Mouse (Mus musculus) lung, postnatal 36 days (tissue): ENCODE results near the gene Gnat1.

ENCODE experiments used
- DNase-seq: peaks from one replicate; pipeline ENCODE4 v3.0.0; 2022; ENCODE audit warnings: mixed read lengths

Gnat1 gene

GRCm38 (mm10) chr9:107644495-107645152 is 34.9 kb downstream of the Gnat1 start:
- peak; percentile 93 for DNase-seq

GRCm38 (mm10) chr9:107643544-107644214 is 35.8 kb downstream of the Gnat1 start:
- DNase-seq = no peak

- DNase-seq = no peak
These were observed 37.8 kb downstream of the Gnat1 start for GRCm38 (mm10) chr9:107641666-107642065.

- DNase-seq = peak; percentile 65
These were observed 39.2 kb downstream of the Gnat1 start for GRCm38 (mm10) chr9:107640257-107640772.

DNA sequence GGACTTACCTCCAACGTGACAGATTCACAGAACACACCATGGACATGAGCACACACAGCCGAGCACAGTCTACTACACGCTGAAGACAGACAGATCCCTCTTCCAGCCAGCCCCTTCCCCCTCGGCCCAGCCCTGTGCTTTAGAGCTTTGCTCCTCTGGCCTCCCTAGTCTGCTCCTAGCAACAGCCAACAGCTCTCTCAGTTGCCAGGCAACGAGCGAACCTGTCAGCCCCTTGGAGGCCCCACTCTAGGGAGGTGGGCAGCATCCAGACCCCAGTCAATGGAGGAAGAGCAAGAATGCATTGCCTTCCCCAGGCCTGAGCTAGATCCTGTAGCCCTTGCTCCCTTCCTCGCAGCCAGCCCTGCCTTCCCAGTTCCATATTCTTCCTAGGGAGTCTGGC is 42.4 kb downstream of the Gnat1 start:
- DNase-seq = no peak

- peak; percentile 98 for DNase-seq
These were observed 44.1 kb downstream of the Gnat1 start, which contains the start of gene Gnai2 for GRCm38 (mm10) chr9:107635279-107636028. Gnai2 (minus strand) TSS chr9:107635367.

- no peak for DNase-seq
These were observed 44.9 kb downstream of the Gnat1 start for GRCm38 (mm10) chr9:107634406-107635278.

- DNase-seq = peak; percentile 40
These were observed 45.7 kb downstream of the Gnat1 start for GRCm38 (mm10) chr9:107633661-107634405.

DNA sequence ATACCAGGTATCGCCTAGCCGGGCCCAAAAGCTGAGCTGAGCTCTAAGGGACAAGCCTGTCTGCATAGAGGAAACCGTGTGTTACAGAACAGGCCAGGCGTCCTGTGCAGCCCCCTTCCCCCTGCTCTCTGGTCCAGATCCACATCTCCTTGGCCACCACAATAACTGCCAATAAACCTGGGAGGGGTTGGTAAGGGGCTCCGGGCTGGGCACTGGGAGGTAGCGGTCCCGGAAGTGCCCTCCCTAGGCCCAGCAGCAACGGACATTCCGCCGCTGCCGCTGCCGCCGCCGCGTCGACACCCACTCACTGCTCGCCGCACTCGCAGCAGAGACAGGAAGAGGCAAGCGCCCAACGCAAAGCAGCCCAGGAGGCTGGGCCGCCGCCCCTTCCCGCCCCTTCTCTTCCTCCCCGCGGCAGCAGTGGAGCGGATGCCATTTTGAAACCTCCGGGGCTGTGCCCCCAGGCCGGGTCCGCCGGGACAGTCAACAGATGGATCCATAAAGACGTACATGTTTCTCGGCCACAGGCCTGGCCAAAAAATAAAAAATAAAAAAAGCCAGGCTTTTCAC is 46.3 kb downstream of the Gnat1 start:
- peak; percentile 93 for DNase-seq

- DNase-seq = peak; percentile 85
These were observed 47.0 kb downstream of the Gnat1 start for GRCm38 (mm10) chr9:107632478-107632877.

DNA sequence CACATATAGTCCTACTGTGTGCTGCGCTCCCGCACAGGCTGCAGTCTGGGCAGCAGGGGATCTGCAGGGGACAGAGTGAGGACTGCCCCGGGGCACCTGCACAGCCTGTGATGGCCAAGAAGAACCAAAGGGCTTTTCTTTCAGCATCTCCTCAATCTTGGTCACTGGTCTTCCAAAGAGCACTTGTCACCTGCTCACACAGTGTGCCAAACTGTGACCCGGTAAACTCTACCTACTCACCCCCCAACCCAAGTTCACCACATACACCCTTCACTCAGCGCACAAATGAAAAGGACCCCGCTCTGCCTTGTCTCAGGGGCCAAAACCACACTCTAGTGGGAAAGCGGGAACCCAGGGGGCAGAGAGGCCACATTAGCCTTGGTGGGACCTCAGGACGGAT is 47.7 kb downstream of the Gnat1 start:
- no peak for DNase-seq

DNA sequence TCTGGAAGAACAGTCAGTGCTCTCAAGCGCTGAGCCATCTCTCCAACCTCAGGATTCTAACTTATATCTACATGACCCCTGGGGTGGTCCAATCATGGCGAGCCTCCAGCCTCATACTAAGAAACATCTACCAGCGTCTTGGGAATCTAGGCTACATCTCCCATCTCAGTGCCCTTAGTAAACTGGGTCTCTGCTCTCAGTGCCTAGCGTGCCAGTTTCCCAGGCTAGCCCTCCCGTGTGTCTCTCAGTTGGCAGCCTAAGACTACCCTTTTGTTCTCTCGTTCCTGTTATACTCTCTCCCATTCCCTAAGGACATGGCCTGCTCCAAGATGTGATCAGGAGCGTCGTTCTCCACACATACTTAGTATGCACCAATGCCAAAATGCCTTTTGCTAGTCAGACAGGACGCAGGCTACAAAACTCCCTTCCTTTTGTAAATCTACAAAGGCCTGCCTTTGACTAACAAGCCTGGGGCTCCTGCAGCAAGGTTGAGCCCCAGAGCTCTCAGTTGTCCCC is 48.1 kb downstream of the Gnat1 start:
- DNase-seq = no peak

- DNase-seq = no peak
These were observed 48.9 kb downstream of the Gnat1 start for GRCm38 (mm10) chr9:107630576-107630975.

DNA sequence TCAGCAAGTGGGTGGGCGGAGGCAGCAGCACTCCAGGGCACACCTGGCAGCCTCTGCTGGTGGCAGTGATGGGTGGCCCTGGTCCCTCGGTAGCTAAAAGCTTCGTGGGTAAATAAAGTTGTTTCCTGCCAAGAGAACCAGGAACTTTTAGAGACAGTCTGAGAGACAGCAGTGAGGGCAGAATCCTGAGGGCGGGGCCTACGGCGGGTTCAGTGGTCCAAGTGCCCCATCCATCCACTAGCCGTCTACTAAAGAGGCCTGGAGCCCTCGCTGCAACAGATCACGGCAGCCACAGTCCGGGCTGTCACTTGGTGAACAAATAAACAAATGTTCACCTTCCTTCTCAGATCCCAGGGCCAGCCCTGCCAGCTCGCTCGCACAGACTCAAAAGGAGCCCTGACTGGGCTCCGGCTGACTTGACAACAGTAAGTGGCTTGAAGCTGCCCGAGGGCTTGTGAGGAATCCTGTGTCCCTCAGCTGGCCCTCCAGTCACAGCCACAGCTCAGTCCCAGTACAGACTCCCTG is 49.5 kb downstream of the Gnat1 start:
- peak; percentile 37 for DNase-seq

- no peak for DNase-seq
These were observed 50.1 kb downstream of the Gnat1 start for GRCm38 (mm10) chr9:107629411-107629730.

DNA sequence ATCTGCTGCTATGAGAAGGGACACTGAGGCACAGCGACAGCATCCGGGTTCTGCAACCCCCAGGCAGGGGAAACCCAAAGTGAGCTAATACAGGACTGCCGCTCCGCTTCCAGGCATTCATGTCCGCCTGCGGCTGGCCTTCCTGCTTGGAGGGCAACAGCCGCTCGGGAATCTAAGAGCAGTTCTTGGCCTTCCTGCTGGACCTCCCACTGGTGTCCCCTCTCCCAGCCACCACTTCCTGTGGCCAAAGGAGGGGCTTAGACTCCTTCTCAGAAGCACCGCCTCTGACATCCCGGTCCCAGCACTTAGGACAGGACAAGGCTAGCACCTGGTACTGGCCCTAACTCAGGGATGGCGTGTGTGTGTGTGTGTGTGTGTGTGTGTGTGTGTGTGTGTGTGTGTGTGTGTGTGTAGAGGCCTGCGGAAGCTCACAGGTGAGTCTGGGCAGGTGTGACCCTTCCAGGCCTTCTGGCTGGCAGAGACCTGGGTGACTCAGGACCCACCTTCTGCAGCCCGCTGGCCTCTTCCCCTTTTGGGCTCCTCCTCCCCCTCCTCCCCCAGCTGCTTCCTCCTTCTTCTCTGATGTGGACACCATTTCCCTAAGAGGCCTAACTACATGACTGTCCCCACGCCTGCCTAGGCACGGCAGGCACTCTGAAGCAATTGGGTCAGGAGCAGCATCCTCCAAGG is 50.6 kb downstream of the Gnat1 start:
- DNase-seq = peak; percentile 79

DNA sequence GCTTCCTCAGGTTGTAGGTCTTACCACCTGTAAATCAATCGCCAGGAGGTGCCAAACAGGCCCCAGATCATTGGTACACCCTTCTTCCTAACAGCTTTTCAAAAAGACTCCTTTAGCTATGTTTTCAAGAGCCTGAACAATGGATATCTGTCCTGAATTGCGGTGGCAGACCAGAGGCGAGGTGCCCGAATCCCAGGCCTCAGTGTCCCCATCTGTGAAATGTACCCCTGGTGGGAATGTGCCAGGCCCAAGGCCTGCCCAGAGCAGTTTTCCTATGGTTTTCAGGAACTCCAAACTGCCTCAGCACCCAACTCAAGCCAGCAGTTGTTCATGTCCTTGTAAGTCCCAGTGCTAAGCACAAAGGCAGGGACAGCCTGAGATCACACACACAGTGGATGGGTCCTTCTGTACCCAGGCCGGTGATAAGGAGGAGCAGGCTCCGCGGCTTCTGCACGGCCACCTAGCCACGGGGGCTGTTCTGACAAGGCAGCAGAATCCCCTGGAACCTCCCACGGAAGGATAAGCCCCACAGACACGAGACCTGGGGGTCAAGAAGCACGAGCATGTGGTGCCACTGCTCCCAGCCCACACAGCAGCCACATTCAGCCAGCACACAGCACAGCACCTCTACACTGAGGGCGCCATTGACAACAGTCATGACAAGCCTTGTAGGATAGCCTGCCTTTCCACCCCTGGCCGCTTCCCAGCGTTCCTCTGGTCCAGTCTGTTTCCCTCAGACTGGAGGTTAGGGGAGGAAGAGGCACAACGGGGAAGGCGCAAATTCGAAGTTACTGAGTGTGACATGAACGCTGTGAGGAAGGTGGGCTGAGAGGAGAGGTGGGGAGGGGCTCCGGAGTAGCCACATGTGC is 51.9 kb downstream of the Gnat1 start:
- DNase-seq = no peak

DNA sequence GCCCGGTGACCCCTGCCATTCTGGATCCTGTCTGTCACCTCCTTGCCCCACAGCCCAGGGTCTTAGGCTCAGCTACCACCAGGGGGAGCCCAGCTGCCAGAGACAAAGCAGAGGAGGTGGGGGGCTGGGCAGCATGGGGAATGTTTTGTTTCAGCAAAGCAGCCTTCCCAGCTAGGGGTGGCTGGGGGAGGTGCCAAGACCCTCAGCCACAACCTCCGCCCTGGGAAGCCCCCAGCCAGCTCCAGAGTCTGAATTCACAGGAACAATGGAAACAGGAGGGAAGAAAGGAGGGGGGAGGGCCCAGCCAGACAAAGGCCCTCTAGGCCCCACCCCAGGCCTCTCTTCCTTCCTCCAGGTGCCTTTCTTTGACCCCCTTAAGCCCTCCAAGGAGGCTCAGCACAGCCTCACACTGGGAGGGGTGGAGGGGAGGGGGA is 52.7 kb downstream of the Gnat1 start:
- peak; percentile 94 for DNase-seq

GRCm38 (mm10) chr9:107626158-107626843 is 53.2 kb downstream of the Gnat1 start:
- DNase-seq = no peak
